Mouse (Mus musculus) heart, adult 2 months (tissue): Measurements from ENCODE around the gene Psmc3ip.

Source experiments
- CTCF ChIP-seq: fragments of 200-600 bp; IDR thresholded peaks from 2 replicates; pipeline ENCODE4 v1.8.1; 2022; ENCODE audit warnings: antibody characterized with exemption, mild to moderate bottlenecking, moderate library complexity
- EP300 ChIP-seq: fragments of 200-500 bp; IDR thresholded peaks from 2 replicates; pipeline ENCODE4 v1.6.1; 2011; ENCODE audit warnings: low read depth, low read length, control low read depth; ENCODE audit not compliant: insufficient read depth
- POLR2A ChIP-seq: fragments of 200-500 bp; IDR thresholded peaks from 2 replicates; pipeline ENCODE4 v1.6.1; 2011; ENCODE audit warnings: mild to moderate bottlenecking, low read depth, low read length, control low read depth; ENCODE audit not compliant: insufficient read depth

- TF ChIP-seq POLR2A (no peak), CTCF (peak; percentile 65), EP300 (no peak)
These were observed 41.3 kb downstream of the Psmc3ip start for GRCm38 (mm10) chr11:101053974-101054373.
